Mouse (Mus musculus): Measurements from ENCODE around the gene Cyth4. TPM values are rescaled to one million over a fixed set of nuclear protein-coding genes. Genes with fewer than 3 reads are reported as not detected.
A peak's percentile ranks its signal among the peaks of the same experiment; 100 is the strongest.

Gene Cyth4
- total RNA-seq, 2 experiments from 2014 or later: 6.8 to 10.2 TPM

DNA sequence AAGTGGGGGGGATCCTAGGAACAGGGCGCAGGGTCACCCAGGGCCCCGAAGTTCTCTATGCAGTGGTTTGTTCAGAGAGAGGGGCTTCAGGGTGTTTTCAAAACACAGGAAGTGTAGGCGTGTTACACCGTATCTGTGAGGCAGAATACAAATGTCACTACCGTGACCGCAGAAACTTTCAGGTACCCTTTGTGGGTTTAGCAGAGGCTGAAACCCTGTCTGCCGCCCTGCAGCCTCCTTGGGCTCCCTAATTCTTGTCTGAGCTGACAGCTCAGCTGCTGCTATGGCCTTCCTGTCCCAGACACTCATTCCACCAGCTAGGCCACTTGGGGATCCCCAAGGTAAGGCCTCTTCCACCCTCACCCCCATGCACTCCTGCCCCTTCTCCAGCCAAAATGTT is 17.7 kb downstream of the Cyth4 start:
- DNase-seq: no peak

DNA sequence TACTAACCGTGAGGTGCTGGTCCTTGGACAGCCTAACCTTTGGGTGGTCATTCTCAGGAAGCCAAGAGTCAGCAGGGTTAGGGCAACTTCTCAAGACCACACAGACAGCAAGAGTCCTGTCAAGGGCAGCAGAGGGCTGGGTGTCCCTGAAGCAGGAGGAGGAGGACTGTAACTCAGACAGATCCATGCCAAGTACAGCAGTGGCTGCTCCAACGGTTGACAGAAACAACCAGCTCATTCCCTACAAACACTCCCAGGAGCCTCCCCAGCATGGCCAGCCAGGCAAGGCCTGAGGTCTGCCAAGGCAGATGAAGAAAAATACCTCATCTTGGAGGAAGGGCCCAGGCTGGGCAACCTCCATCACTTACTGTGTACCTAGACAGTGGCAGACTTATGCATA is 20.1 kb downstream of the Cyth4 start:
- peak in 1 of 2 experiments; percentile 33 for DNase-seq

DNA sequence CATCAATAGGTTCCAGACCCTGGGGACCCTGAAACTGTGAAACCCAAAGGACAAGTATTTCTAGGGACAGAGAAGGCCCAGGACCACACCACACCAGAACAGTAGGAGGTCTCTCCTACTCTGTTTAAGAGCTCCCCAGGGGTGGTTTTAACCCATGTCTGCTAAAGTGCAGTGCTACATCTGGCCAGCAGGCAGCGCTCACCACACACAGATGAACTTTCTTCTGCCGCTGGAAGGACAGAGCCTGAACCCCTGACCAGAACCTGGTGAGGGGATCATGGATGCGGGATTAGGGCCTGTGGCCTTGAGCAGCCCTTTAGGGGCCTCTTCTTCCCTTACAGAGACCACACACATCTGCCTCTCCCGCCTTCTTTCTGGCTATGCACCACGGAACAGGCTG is 26.6 kb downstream of the Cyth4 start:
- DNase-seq: peak; percentile 76 to 79

DNA sequence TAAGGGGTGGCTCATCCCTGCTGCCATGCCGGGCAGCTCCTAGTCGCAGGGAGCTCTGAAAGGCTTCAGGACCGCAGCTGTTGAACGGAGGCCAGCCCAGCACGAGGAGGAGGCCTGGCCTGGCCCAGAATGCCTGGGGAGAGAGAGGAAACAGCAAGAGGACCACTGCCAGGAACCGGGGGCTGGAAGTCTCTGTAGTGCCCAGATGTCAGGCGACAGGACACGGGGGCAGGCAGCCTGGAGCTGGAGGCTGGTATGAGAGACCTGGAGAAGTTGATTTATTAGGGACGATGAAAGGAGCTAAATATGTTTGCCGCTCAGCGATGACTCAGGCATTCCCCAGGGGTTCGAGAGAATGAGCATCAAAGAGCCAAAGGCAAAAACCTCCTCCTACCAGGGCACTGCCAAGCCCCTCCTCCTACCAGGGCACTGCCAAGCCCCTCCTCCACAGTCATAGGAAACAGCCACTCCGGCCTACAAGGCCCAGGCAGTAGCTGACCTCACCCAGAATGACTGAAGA is 27.6 kb downstream of the Cyth4 start:
- peak; percentile 90 to 94 for DNase-seq

DNA sequence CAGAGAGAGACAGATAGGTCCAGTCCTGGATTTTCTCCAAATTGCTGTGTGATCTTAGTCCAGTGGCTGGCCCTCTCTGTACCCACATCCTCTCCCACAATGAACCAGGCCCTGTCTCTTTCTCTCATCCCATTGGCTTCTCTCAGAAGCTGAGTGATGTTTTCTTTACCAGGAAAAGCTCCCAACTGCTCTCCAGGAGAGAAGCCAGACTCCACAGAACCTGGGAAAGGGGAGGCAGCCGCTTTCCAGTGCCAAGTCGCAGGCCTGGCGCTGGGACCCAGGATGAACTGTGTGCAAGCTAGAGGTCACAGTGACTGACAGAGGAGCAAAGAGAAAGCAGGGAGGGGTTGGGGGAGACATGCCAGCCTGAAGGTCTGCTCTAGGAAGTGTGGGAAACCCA is 28.1 kb downstream of the Cyth4 start:
- DNase-seq: peak; percentile 23 to 44

DNA sequence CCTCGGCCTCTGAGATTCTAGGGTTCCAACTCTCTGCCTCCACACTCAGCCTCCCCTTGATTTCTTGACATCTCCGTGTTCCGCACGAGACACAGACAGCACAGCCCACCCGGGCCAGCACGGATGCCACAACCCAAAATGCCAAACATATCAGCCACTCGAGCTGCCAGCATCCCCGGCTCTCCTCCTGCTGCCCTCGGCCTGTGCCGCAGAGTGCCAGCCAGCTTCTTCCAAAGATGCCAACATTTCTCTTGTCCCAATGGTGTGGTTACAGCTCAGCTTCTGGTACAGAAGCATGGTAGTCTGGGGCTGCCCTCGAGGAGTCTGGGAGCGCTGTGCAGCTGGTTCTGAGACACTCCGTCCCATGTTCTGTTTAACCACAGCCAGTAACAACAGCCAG is 29.4 kb downstream of the Cyth4 start:
- DNase-seq: no peak

DNA sequence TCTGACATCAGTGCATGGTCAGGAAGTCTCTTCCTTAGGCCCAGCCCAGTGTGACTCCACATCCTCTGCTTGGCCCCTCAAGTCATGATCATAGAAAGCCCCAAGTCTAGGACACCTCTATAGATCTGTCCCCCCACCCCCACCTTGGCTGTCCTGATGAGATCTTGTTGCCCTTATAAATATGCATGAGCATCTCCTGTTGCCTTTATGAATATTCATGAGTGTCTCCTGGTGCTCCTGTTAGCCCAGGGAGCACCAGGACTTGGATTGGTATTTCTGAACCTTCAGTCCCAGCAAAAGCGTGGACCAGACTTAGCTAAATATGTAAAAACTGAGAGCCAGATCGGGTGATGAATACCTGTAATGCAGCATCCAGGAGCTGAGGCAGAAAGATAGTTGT is 35.5 kb downstream of the Cyth4 start:
- DNase-seq: no peak

DNA sequence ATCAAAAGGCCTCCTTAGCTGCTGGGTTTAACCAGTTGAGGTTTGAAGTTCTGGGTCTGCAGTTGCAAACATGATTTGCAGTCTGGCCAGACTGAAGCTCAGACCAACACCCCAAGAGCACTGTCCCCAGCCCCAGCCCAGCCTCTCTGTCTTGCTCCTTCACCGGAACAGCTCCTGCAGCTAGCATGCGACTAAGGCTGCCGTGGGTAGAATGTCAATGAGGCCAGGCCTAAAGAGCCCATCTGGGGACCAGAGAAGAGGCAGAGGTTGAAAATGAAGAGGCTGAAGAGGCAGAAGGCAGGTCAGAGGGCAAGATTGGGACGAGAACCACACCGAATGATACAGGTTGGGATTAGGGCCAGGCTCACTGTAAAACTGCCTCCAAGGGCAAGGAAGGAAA is 36.6 kb downstream of the Cyth4 start:
- DNase-seq: no peak

DNA sequence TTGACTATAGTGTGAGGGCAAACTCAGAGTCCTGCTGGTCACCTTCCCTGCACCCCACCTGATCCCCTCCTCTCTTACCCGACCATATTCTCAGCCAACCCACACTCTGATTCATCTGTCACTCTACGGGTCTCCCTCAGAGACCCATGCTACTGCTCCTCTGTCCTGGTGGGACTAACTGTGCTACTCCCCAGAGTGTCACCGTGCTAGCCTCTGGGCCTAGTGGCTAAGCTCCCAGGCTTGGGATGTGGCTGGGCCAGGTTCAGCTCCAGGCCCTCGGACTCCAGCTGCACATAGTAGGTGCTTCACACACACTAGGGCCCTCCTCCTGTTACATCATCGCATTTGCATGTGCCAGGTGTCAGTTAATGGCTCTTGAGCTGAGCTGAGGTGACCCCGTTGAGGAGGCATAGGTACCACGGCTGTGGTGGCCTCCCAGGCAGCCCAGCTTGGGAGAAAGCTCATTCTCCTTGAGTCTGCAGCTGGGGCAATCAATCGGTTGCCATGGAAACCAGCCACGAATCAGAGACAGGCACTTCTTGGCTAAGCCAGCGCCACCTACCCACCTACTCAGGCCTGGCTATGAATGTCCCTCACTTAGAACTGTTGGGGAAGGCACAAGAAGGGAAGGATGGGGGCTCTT is 37.4 kb downstream of the Cyth4 start:
- peak in 1 of 2 experiments; percentile 15 for DNase-seq

DNA sequence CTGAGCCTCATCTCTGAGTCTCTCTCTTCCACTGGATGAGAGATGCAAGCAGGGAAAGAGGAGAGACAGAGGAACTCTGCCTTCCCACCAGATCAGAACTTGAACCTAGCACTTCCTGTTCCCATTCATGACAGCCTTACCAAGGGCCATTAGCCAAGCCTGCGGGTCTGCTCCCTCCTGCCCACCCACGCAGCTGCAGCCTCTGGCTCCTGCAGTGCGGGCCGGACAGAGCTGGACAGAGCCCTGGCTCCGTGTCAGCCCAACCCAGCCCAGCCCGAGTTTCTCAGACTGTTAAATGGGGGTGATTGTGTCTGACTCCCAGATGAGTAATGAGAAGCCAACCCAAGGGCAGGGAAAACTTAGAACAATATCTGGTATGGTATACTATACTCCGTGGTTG is 38.4 kb downstream of the Cyth4 start:
- peak in 1 of 2 experiments; percentile 32 for DNase-seq

DNA sequence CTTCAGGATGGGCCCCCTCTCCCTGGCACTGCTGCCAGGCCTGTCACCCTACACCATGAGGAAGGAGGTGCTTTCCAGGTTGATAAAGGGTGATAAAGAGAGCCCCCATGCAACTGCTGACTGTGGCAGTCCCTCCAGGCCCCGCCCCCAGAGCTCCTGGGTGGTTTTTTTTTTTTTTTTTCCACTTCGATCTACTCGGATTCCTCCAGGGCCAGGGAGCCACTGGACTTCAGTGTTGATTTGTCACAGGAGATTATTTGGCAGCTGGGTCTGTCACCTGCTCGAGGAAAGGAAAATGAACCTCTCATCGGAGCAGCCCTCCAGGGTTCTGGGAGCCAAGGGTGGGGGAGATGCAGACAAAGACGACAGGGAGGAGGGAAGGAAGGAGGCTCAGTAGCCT is 46.8 kb downstream of the Cyth4 start:
- DNase-seq: no peak

DNA sequence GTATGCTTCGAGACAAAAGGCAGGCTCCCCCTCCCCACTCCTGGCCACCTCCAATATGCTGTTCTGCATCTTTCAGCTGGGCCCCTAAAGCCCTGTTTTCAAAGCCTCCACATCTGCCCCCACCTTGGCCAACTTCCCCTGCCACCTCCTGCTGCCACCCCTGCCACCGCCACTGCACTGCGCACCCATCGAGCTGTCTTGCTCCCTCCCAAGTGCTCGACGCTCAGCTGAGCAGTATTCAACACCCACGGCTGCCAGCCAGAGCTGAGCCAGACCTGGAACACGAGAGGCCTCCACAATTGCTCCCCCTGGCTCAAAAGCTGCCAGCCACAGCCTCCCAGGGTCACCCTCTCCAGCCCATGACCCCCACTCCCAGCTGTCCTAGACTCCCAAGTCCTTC is 47.8 kb downstream of the Cyth4 start:
- no peak for DNase-seq

DNA sequence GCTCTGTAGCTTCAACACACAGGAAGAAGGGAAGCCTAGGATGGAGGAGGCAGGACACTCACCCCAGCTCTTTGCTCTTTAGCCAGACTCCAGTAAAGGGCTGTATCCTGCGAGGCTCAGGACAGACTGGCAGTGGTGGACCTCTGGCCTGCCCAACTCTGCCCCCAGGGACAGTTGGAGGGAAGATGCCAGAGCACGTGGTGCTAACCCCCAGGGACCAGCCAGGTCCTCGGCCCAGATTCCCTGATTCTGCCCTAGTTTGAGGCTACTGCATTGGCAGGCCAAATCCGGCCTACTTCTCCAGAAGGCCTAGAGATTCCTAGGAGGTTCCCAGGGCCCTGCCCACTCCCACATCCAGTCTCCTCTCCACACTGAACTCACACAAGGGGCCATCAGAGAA is 50.9 kb downstream of the Cyth4 start:
- peak; percentile 22 to 63 for DNase-seq

DNA sequence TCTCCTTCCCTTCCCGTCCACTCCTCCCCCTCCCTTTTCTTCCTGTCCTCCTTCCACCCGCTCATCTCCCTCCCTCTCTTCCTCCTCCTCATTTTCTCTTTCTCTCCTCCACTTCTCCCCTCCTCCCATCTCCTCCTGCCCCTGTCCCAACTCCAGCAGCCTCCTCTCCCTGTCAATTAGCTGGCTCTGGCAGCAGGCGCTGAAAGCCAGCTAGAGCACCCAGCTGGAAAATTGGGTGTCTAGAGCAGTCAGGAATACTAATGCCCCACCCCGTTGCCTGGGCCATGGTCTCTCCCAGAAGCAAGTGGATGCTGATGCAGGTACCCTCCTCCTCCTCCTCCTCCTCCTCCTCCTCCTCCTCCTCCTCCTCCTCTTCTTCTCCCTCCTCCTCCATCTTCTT is 54.3 kb downstream of the Cyth4 start:
- no peak for DNase-seq

DNA sequence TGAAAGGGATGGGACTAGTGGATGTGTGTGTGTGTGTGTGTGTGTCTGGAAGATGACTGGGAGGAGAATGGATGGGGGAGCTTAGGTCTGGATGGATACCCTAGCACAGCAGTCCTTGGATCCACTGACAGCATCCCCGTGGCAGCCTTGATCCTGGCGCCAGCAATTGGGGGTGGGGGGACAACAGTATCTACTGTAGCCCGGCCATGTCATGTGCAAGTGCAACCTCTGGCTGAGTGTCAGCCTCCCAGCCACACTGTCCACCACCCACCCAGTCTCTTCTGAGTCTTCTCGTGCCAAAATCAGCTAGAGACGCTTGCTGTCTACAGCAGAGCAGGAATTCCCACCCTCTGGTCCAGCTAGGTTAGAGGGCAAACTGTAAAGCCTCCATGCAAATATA is 67.4 kb downstream of the Cyth4 start:
- DNase-seq: no peak

DNA sequence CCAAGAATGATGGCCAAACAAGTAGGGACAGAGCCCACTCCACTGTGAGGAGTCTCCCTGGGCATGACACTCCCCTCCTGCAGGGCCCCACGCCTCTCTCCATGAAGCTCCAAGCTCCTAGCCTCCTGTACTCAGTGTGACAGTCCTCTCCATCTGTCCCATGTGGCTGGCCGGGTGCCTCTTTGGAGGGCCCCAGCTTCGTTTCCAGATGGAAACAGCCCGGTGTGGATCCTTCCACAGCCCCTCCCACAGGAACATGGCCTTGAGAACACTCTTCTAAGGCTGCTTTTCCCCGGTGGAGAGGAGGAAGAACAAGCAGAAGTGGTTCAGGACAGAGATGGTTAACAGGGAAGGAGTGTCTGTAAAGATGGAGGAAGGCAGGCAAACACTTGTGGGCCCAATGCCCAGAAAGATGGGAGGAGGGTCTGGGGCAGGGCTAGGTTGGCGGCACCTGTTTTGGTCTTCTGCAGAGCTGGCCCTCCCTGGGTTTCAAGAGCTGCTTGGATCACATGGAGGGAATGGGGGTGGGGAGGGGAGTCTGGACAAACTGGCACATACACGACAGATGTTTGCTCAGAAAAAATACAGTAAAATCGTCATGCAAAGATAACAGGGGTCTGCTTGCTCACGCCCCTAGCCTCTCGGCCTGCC is 72.5 kb downstream of the Cyth4 start:
- no peak for DNase-seq

DNA sequence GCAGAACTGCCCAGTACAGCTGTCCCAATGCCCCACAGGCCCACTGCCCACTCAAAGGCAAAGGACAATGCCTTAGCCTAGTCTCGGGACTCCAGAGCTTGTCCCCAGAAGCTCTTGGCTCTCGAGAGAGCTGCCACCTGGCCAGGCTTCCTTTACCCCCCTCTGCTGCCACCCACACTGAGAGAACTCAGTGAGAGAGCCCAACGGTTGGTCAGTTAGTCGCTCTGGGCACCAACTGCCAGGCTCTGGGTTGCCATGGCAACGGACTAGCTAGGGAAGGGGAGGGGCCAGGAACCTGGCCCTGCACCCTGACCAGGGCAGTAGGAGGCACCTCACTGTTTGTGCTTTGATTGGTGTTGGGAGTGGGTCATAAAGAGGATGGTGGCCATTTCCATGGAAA is 73.5 kb downstream of the Cyth4 start:
- peak; percentile 62 to 66 for DNase-seq

Other genes with a start within 250 kb of the Cyth4 start
- gene Tex33, start 201.1 kb upstream of the Cyth4 start, total RNA-seq (2021): not detected
- 100 to 1,000 TPM; 276 to 330 TPM for gene Tst, start 191.1 kb upstream of the Cyth4 start, total RNA-seq (2021)
- 10 to 100 TPM; 38.8 to 57.7 TPM for gene Mpst, start 190.6 kb upstream of the Cyth4 start, total RNA-seq (2021)
- 10 to 100 TPM; 78.2 to 96.3 TPM for gene Kctd17, start 168.5 kb upstream of the Cyth4 start, total RNA-seq (2021)
- 1 to 10 TPM; 1.2 to 2.3 TPM for gene Tmprss6, start 128.4 kb upstream of the Cyth4 start, total RNA-seq (2021)
- gene Il2rb, start 101.8 kb upstream of the Cyth4 start, total RNA-seq (2021): 1 to 10 TPM in 1 of 2 experiments, under 1 TPM in 1; 0.76 to 1.4 TPM
- 10 to 100 TPM; 38.1 to 40.7 TPM for gene C1qtnf6, start 65.6 kb upstream of the Cyth4 start, total RNA-seq (2021)
- gene Sstr3, start 52.4 kb upstream of the Cyth4 start, total RNA-seq (2021): under 1 TPM; 0.30 to 0.70 TPM
- gene Rac2, start 24.3 kb upstream of the Cyth4 start, total RNA-seq (2021): 1 to 10 TPM; 3.3 to 3.7 TPM
- gene Elfn2, start 121.7 kb downstream of the Cyth4 start, total RNA-seq (2021): 1 to 10 TPM; 2.7 to 3.0 TPM
- gene Mfng, start 176.4 kb downstream of the Cyth4 start, total RNA-seq (2021): 10 to 100 TPM; 12.3 to 16.7 TPM
- 1 to 10 TPM; 5.9 to 9.8 TPM for gene Card10, start 206.0 kb downstream of the Cyth4 start, total RNA-seq (2021)
- 10 to 100 TPM; 36.8 to 52.6 TPM for gene Cdc42ep1, start 245.6 kb downstream of the Cyth4 start, total RNA-seq (2021)